Mouse (Mus musculus) ES-Bruce4 (cell line): ENCODE results near the gene Tpcn2. TPM values are rescaled to one million over a fixed set of nuclear protein-coding genes. Genes with fewer than 3 reads are reported as not detected.

Experiments used
- H3K27ac ChIP-seq: 2 replicates; pipeline ENCODE4 v1.5.1; 2012; ENCODE audit warnings: low read length, inconsistent platforms; ENCODE audit not compliant: insufficient read depth
- H3K27me3 ChIP-seq: 2 replicates; pipeline ENCODE4 v1.6.1; 2012; ENCODE audit warnings: mild to moderate bottlenecking, low read length, inconsistent platforms; ENCODE audit not compliant: control insufficient read depth, poor library complexity, insufficient read depth, severe bottlenecking
- H3K36me3 ChIP-seq: 2 replicates; pipeline ENCODE4 v1.6.1; 2012; ENCODE audit warnings: inconsistent platforms, mild to moderate bottlenecking, low read length, moderate library complexity; ENCODE audit not compliant: control insufficient read depth, poor library complexity, insufficient read depth, severe bottlenecking
- H3K4me1 ChIP-seq: one replicate; pipeline ENCODE4 v1.8.1; 2011; ENCODE audit warnings: low read length; ENCODE audit not compliant: control insufficient read depth, insufficient read depth
- H3K4me3 ChIP-seq: 2 replicates; pipeline ENCODE4 v1.5.1; 2011; ENCODE audit warnings: low read depth, mild to moderate bottlenecking, low read length
- H3K9ac ChIP-seq: 2 replicates; pipeline ENCODE4 v1.6.1; 2012; ENCODE audit warnings: low read depth, mild to moderate bottlenecking, inconsistent platforms; ENCODE audit not compliant: poor library complexity, severe bottlenecking
- H3K9me3 ChIP-seq: replicated peaks from 2 replicates; pipeline ENCODE4 v1.6.1; 2012; ENCODE audit warnings: mild to moderate bottlenecking, low read length, inconsistent platforms; ENCODE audit not compliant: control insufficient read depth, poor library complexity, insufficient read depth, severe bottlenecking
- CTCF ChIP-seq: IDR thresholded peaks from one replicate; pipeline ENCODE4 v1.8.1; 2011; ENCODE audit warnings: low read depth, low read length
- EP300 ChIP-seq: IDR thresholded peaks from 2 replicates; pipeline ENCODE4 v1.6.1; 2011; ENCODE audit warnings: low read depth, low read length; ENCODE audit not compliant: insufficient read depth
- POLR2A ChIP-seq: IDR thresholded peaks from one replicate; pipeline ENCODE4 v1.8.1; 2011; ENCODE audit warnings: low read length; ENCODE audit not compliant: insufficient read depth
- polyA plus RNA-seq: library from polyadenylated mRNA; stranded (reverse); fragments of >200 nt; gene quantifications from 2 replicates; pipeline ENCODE4 v1.2.4, GENCODE M21; 2011; ENCODE audit warnings: low read depth; ENCODE audit not compliant: missing spikeins, insufficient read depth, insufficient read length

The Tpcn2 gene
- polyA plus RNA-seq, 1 experiment = 11.0 TPM

DNA sequence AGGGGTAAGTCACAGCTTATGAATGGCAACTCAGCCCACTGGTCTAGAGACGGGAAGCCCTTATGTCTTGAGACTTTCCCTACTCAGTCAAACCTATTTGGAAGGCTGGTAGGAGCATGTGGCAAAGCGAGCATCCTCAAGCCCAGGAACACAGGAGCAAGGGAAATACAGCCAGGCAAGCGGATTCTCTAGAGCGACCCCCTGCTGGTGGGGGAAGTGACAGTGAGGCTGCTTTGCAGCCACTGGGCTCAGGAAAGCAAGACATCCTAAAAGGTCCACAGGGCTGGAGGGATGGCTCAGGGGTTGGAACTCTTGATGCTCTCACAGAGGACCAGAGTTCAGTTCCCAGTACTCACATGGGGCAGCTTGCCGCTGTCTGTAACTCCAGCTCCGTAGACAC is 87.5 kb downstream of the Tpcn2 start:
- Histone ChIP-seq H3K27me3 (no peaks in the 10 kb centered on the region), H3K9me3 (no peaks in the 10 kb centered on the region), H3K4me1 (no peaks in the 10 kb centered on the region), H3K36me3 (no peaks in the 10 kb centered on the region), H3K9ac (no peak overlapping the region), H3K27ac (no peak overlapping the region), H3K4me3 (no peak overlapping the region)
- TF ChIP-seq EP300 (no peak), POLR2A (no peak), CTCF (no peak)

DNA sequence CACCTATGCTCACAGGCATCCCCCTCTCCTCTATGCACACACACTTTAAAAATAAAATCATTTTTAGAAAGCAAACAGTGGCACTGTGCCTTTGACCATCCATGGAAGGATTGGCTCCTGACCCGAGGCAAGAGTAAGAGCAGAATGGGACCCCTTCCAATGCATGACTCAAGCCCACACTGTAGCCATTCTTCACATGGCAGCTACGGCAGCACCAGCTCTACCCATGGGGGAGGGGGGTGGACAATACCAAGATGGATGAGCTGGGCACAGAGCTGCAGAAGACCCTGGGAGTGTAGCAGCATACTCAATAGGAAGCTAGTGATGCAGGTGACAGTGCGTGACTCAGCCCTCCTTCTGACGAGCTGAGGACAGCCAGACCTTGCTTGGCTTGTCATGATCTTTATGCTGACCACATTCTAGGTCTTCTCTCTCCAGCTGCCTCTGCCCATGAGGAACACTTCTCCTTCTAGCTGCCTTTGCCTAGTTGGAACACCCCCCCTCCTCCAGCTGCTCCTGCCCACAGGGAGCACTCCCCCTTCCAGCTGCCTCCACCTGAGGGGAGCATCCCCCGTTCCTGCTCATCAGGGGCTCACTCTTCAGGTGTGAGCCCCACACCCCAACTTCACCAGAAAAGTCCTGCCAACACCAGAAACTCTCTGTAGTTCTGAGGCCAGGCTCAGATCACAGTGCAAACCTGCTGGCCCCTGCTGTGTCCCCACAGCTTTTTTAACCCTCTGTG is 88.5 kb downstream of the Tpcn2 start:
- Histone ChIP-seq H3K27me3 (no peaks in the 10 kb centered on the region), H3K4me3 (no peak overlapping the region), H3K4me1 (no peaks in the 10 kb centered on the region), H3K9me3 (no peaks in the 10 kb centered on the region), H3K27ac (no peak overlapping the region), H3K36me3 (no peaks in the 10 kb centered on the region), H3K9ac (no peak overlapping the region)
- TF ChIP-seq POLR2A = no peak
- no peak for TF ChIP-seq EP300
- no peak for TF ChIP-seq CTCF

DNA sequence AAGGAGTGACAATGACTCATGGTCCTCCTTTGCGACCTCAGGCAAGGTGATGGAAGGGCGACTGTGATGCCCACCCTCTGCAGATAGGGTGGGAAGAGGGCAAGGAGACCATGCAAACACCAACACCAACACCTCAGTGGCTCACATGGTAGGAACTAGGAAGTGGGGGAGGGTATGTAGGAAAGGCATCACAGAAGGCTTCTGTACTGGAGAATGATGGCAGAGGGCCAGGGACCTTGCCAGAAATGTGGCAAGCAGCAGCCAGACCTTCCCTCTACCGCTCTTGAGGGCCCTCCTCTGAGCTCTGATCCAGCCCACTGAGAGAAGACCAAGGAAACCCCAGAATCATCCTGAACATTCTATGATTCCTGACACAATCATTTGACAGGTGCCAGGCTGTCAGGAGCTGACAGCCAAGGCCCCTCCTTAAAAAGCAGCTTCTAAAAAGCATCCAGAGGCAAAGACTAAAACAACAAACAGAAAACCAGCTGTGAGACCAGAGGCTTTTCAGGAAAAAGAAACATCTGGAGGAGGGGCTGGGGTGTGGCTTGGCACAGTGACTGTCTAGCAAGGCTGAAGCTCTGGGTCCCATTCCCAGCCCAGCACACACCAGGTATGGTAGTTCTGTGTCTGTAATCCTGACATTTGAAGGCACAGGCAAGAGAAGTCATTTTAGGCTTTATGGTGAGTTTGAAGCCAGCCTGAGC is 89.2 kb downstream of the Tpcn2 start:
- H3K9ac ChIP-seq = no peak overlapping the region
- no peak for TF ChIP-seq POLR2A
- no peak for TF ChIP-seq CTCF
- no peak for TF ChIP-seq EP300
- no peak overlapping the region for H3K4me3 ChIP-seq

DNA sequence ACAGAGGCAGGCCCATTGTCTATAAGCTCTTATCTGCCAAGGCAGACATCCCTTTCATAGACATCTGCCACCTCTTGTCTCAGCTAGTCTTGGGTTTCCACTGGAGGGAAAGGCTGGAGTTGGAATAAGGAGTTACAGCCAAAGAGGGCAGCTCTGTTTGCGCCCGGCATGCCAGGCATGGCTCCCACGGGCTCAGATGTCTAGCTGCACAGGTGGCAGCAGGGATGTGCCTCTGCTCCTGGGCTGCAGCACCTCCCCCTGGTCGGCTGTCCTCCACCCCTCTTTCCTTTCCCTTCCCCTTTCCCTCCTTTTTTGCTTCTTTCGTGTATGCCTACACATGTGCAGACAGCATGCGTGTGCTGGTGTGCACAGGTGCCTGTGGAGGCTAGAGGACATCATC is 91.0 kb downstream of the Tpcn2 start:
- no peaks in the 10 kb centered on the region for H3K27me3 ChIP-seq

More for the DNA sequence above, 89.2 kb downstream of the Tpcn2 start:
- Histone ChIP-seq H3K9me3 (no peaks in the 10 kb centered on the region), H3K36me3 (no peaks in the 10 kb centered on the region), H3K27ac (no peak overlapping the region), H3K4me1 (no peaks in the 10 kb centered on the region), H3K27me3 (no peaks in the 10 kb centered on the region)

DNA sequence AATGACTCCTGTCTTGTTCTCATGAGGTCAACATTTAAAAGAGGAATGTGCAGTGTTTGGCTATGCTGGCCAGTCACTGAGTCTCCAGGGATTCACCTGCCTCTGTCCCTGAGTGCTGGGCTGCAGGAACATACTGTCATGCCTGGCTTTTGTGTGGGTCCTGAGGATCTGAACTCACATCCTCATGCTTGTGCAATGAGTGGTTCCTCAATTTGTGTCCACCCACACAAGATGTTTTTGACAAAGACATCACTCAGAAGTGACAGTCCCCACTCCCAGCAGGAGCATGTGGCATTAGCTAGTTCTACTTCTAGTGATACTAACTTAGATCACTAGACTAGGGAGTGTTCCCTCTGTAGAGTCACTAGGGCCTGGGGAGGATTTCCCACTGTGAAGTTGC is 93.3 kb downstream of the Tpcn2 start:
- no peak for TF ChIP-seq CTCF
- TF ChIP-seq POLR2A = no peak
- no peak for TF ChIP-seq EP300
- no peaks in the 10 kb centered on the region for H3K9me3 ChIP-seq
- H3K9ac ChIP-seq = no peak overlapping the region
- no peaks in the 10 kb centered on the region for H3K27me3 ChIP-seq
- H3K27ac ChIP-seq = no peak overlapping the region
- no peaks in the 10 kb centered on the region for H3K36me3 ChIP-seq
- H3K4me1 ChIP-seq = no peaks in the 10 kb centered on the region
- H3K4me3 ChIP-seq = no peak overlapping the region

More for the DNA sequence above, 91.0 kb downstream of the Tpcn2 start:
- no peak overlapping the region for H3K27ac ChIP-seq
- TF ChIP-seq POLR2A = no peak
- no peak for TF ChIP-seq EP300
- TF ChIP-seq CTCF = no peak
- no peaks in the 10 kb centered on the region for H3K36me3 ChIP-seq
- H3K4me3 ChIP-seq = no peak overlapping the region
- no peak overlapping the region for H3K9ac ChIP-seq
- no peaks in the 10 kb centered on the region for H3K9me3 ChIP-seq
- no peaks in the 10 kb centered on the region for H3K4me1 ChIP-seq

DNA sequence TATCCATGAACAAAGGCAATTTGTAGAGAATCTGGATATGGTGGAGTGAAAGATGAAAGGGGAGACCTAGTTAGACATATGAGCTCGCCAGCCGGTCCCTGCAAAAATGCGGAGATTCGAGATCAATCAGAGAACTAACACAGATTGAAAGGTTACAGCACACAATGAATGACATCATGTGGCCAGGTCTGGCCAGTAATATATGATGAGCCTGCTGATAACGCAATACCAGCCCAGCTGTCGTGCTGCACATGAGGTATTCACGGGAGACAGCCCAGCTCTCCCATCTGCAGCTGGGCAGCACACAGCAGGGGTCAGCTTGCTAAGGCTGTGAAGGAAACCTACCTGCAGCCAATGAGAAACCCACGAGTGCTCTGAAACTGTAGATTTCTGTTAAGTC is 94.5 kb downstream of the Tpcn2 start:
- H3K36me3 ChIP-seq = no peaks in the 10 kb centered on the region
- no peaks in the 10 kb centered on the region for H3K4me1 ChIP-seq
- no peak overlapping the region for H3K9ac ChIP-seq
- TF ChIP-seq POLR2A = no peak
- no peak for TF ChIP-seq CTCF
- no peak for TF ChIP-seq EP300
- no peak overlapping the region for H3K4me3 ChIP-seq
- H3K9me3 ChIP-seq = no peaks in the 10 kb centered on the region
- no peaks in the 10 kb centered on the region for H3K27me3 ChIP-seq
- H3K27ac ChIP-seq = no peak overlapping the region
